Mouse (Mus musculus): ENCODE measurements at regions not wholly inside any gene's neighbourhood (a gene's known extent, or its start where the extent isn't known, plus 50 kb on each side); places are given as distances from the start of the nearest gene placed in this dataset.

GRCm38 (mm10) chr10:61034056-61034455, 55.1 kb upstream of the Pcbd1 start:
- WGBS (ENCODE audit: missing documents): 59% methylated on average over 6 of the region's 6 CpGs

GRCm38 (mm10) chr10:61028598-61028997, 60.5 kb upstream of the Pcbd1 start:
- WGBS (ENCODE audit: missing documents): 79% methylated on average over 5 of the region's 5 CpGs
- Histone ChIP-seq H3K4me3 (ENCODE audit: inconsistent target) (no peak overlapping the region), H3K79me2 (ENCODE audit: inconsistent target) (no peaks in the 10 kb centered on the region), H3K27ac (no peak overlapping the region), H3K36me3 (ENCODE audit: inconsistent target) (no peaks in the 10 kb centered on the region)

More at GRCm38 (mm10) chr10:61034056-61034455, 55.1 kb upstream of the Pcbd1 start:
- Histone ChIP-seq H3K4me3 (ENCODE audit: inconsistent target) (no peak overlapping the region), H3K79me2 (ENCODE audit: inconsistent target) (no peaks in the 10 kb centered on the region), H3K36me3 (ENCODE audit: inconsistent target) (no peaks in the 10 kb centered on the region), H3K27ac (no peak overlapping the region)

- Histone ChIP-seq H3K79me2 (ENCODE audit: inconsistent target) (no peaks in the 10 kb centered on the region), H3K4me3 (ENCODE audit: inconsistent target) (no peak overlapping the region), H3K27ac (no peak overlapping the region), H3K36me3 (ENCODE audit: inconsistent target) (no peaks in the 10 kb centered on the region)
- 38% methylated on average over 6 of the region's 6 CpGs for WGBS (ENCODE audit: missing documents)
Observed at GRCm38 (mm10) chr10:61027215-61027614, 61.9 kb upstream of the Pcbd1 start.

- Histone ChIP-seq H3K36me3 (ENCODE audit: inconsistent target) (no peaks in the 10 kb centered on the region), H3K4me3 (ENCODE audit: inconsistent target) (no peak overlapping the region), H3K79me2 (ENCODE audit: inconsistent target) (no peaks in the 10 kb centered on the region), H3K27ac (no peak overlapping the region)
- 73% methylated on average over 3 of the region's 4 CpGs for WGBS (ENCODE audit: missing documents)
Observed at GRCm38 (mm10) chr10:61025061-61025460, 64.1 kb upstream of the Pcbd1 start.

GRCm38 (mm10) chr10:61024166-61024565, 65.0 kb upstream of the Pcbd1 start:
- H3K36me3 ChIP-seq (ENCODE audit: inconsistent target): no peaks in the 10 kb centered on the region
- 63% methylated on average over 3 of the region's 3 CpGs for WGBS (ENCODE audit: missing documents)
- no peak overlapping the region for H3K27ac ChIP-seq
- no peak overlapping the region for H3K4me3 ChIP-seq (ENCODE audit: inconsistent target)
- no peaks in the 10 kb centered on the region for H3K79me2 ChIP-seq (ENCODE audit: inconsistent target)

GRCm38 (mm10) chr10:61023431-61023830, 65.7 kb upstream of the Pcbd1 start:
- no peak overlapping the region for H3K27ac ChIP-seq
- 37% methylated on average over 7 of the region's 7 CpGs for WGBS (ENCODE audit: missing documents)
- H3K4me3 ChIP-seq (ENCODE audit: inconsistent target): no peak overlapping the region
- no peaks in the 10 kb centered on the region for H3K79me2 ChIP-seq (ENCODE audit: inconsistent target)
- no peaks in the 10 kb centered on the region for H3K36me3 ChIP-seq (ENCODE audit: inconsistent target)

GRCm38 (mm10) chr10:61019566-61019965, 69.6 kb upstream of the Pcbd1 start:
- Histone ChIP-seq H3K79me2 (ENCODE audit: inconsistent target) (no peaks in the 10 kb centered on the region), H3K27ac (no peak overlapping the region), H3K36me3 (ENCODE audit: inconsistent target) (no peaks in the 10 kb centered on the region), H3K4me3 (ENCODE audit: inconsistent target) (no peak overlapping the region)
- 6% methylated on average over 2 of the region's 2 CpGs for WGBS (ENCODE audit: missing documents)

- 100% methylated on average over 1 of the region's 1 CpGs for WGBS (ENCODE audit: missing documents)
- Histone ChIP-seq H3K79me2 (ENCODE audit: inconsistent target) (no peaks in the 10 kb centered on the region), H3K4me3 (ENCODE audit: inconsistent target) (no peak overlapping the region), H3K27ac (no peak overlapping the region), H3K36me3 (ENCODE audit: inconsistent target) (no peaks in the 10 kb centered on the region)
Observed at GRCm38 (mm10) chr10:61012199-61012695, 76.9 kb upstream of the Pcbd1 start.

- Histone ChIP-seq H3K79me2 (ENCODE audit: inconsistent target) (no peaks in the 10 kb centered on the region), H3K4me3 (ENCODE audit: inconsistent target) (no peak overlapping the region), H3K36me3 (ENCODE audit: inconsistent target) (no peaks in the 10 kb centered on the region), H3K27ac (no peak overlapping the region)
- 74% methylated on average over 4 of the region's 4 CpGs for WGBS (ENCODE audit: missing documents)
Observed at GRCm38 (mm10) chr10:61010697-61011096, 78.4 kb upstream of the Pcbd1 start.

GRCm38 (mm10) chr10:61007403-61007802, 81.7 kb upstream of the Pcbd1 start:
- 89% methylated on average over 3 of the region's 3 CpGs for WGBS (ENCODE audit: missing documents)
- no peaks in the 10 kb centered on the region for H3K79me2 ChIP-seq (ENCODE audit: inconsistent target)
- H3K4me3 ChIP-seq (ENCODE audit: inconsistent target): no peak overlapping the region
- H3K27ac ChIP-seq: no peak overlapping the region
- H3K36me3 ChIP-seq (ENCODE audit: inconsistent target): no peaks in the 10 kb centered on the region

- 93% methylated on average over 22 of the region's 22 CpGs for WGBS (ENCODE audit: missing documents)
- no peaks in the 10 kb centered on the region for H3K79me2 ChIP-seq (ENCODE audit: inconsistent target)
- H3K27ac ChIP-seq: no peak overlapping the region
- H3K36me3 ChIP-seq (ENCODE audit: inconsistent target): no peaks in the 10 kb centered on the region
- H3K4me3 ChIP-seq (ENCODE audit: inconsistent target): no peak overlapping the region
Observed at GRCm38 (mm10) chr10:61001745-61002160, 87.4 kb upstream of the Pcbd1 start.

- no peak overlapping the region for H3K4me3 ChIP-seq (ENCODE audit: inconsistent target)
- no peaks in the 10 kb centered on the region for H3K36me3 ChIP-seq (ENCODE audit: inconsistent target)
- 61% methylated on average over 9 of the region's 9 CpGs for WGBS (ENCODE audit: missing documents)
- no peak overlapping the region for H3K27ac ChIP-seq
- no peaks in the 10 kb centered on the region for H3K79me2 ChIP-seq (ENCODE audit: inconsistent target)
Observed at GRCm38 (mm10) chr10:60997393-60997792, 91.7 kb upstream of the Pcbd1 start.

- Histone ChIP-seq H3K79me2 (ENCODE audit: inconsistent target) (no peaks in the 10 kb centered on the region), H3K4me3 (ENCODE audit: inconsistent target) (no peak overlapping the region), H3K27ac (no peak overlapping the region), H3K36me3 (ENCODE audit: inconsistent target) (no peaks in the 10 kb centered on the region)
- 82% methylated on average over 8 of the region's 9 CpGs for WGBS (ENCODE audit: missing documents)
Observed at GRCm38 (mm10) chr10:60995908-60996640, 93.1 kb upstream of the Pcbd1 start.

- Histone ChIP-seq H3K27ac (no peak overlapping the region), H3K36me3 (ENCODE audit: inconsistent target) (no peaks in the 10 kb centered on the region), H3K4me3 (ENCODE audit: inconsistent target) (no peak overlapping the region), H3K79me2 (ENCODE audit: inconsistent target) (no peaks in the 10 kb centered on the region)
- WGBS (ENCODE audit: missing documents): 18% methylated on average over 10 of the region's 10 CpGs
Observed at GRCm38 (mm10) chr10:60985109-60985576, 104.0 kb upstream of the Pcbd1 start.

GRCm38 (mm10) chr10:60981770-60982169, 107.4 kb upstream of the Pcbd1 start:
- WGBS (ENCODE audit: missing documents): 86% methylated on average over 6 of the region's 6 CpGs
- no peak overlapping the region for H3K4me3 ChIP-seq (ENCODE audit: inconsistent target)
- H3K79me2 ChIP-seq (ENCODE audit: inconsistent target): no peaks in the 10 kb centered on the region
- no peaks in the 10 kb centered on the region for H3K36me3 ChIP-seq (ENCODE audit: inconsistent target)
- no peak overlapping the region for H3K27ac ChIP-seq

Measured in macrophage (primary cell).